Mouse (Mus musculus) embryonic fibroblast, embryonic 13.5 days (primary cell): Measurements from ENCODE around the gene Fcrl6. TPM values are rescaled to one million over a fixed set of nuclear protein-coding genes. Genes with fewer than 3 reads are reported as not detected.

Experiments used
- H3K27ac ChIP-seq: 2 replicates; pipeline ENCODE4 v1.5.1; 2012; ENCODE audit warnings: low read length, control low read depth, inconsistent platforms; ENCODE audit not compliant: insufficient read depth
- H3K4me1 ChIP-seq: 2 replicates; pipeline ENCODE4 v1.6.1; 2011; ENCODE audit warnings: low read length; ENCODE audit not compliant: control insufficient read depth, insufficient read depth
- H3K4me3 ChIP-seq: 2 replicates; pipeline ENCODE4 v1.5.1; 2011; ENCODE audit warnings: mild to moderate bottlenecking, control low read depth, low read length; ENCODE audit not compliant: insufficient read depth
- CTCF ChIP-seq: IDR thresholded peaks from 2 replicates; pipeline ENCODE4 v1.5.1; 2011; ENCODE audit warnings: mild to moderate bottlenecking, control low read depth, low read length, moderate library complexity, borderline replicate concordance; ENCODE audit not compliant: insufficient read depth
- POLR2A ChIP-seq: IDR thresholded peaks from 2 replicates; pipeline ENCODE4 v1.6.1; 2011; ENCODE audit warnings: low read depth, mild to moderate bottlenecking, control low read depth, low read length, moderate library complexity
- polyA plus RNA-seq: library from polyadenylated mRNA; stranded (reverse); fragments of >200 nt; gene quantifications from 2 replicates; pipeline ENCODE4 v1.2.4, GENCODE M21; 2011; ENCODE audit warnings: low read depth; ENCODE audit not compliant: missing spikeins, insufficient read length

Fcrl6 gene
- polyA plus RNA-seq, 1 experiment: not detected

GRCm38 (mm10) chr1:172632451-172633326 lies 30.3 kb upstream of the Fcrl6 start, which contains the start of gene Dusp23:
Gene Dusp23 (minus strand): TSS chr1:172632962.
- H3K27ac ChIP-seq: peak within 1 kb of the TSS; percentile 77
- no peaks in the 10 kb centered on the region for H3K4me1 ChIP-seq
- peak within 1 kb of the TSS; percentile 61 for H3K4me3 ChIP-seq
- TF ChIP-seq POLR2A: peak; percentile 69
- TF ChIP-seq CTCF: peak; percentile 68

GRCm38 (mm10) chr1:172631721-172632120 lies 29.4 kb upstream of the Fcrl6 start:
- H3K4me3 ChIP-seq: no peak overlapping the region
- H3K4me1 ChIP-seq: no peaks in the 10 kb centered on the region
- H3K27ac ChIP-seq: no peak overlapping the region
- TF ChIP-seq POLR2A (no peak), CTCF (no peak)

GRCm38 (mm10) chr1:172629831-172630230 lies 27.5 kb upstream of the Fcrl6 start:
- Histone ChIP-seq H3K27ac (no peak overlapping the region), H3K4me1 (no peaks in the 10 kb centered on the region), H3K4me3 (no peak overlapping the region)
- TF ChIP-seq POLR2A (no peak), CTCF (no peak)

GRCm38 (mm10) chr1:172626306-172626705 lies 24.0 kb upstream of the Fcrl6 start:
- TF ChIP-seq CTCF (no peak), POLR2A (no peak)
- Histone ChIP-seq H3K4me1 (no peaks in the 10 kb centered on the region), H3K4me3 (no peak overlapping the region), H3K27ac (no peak overlapping the region)

- no peak for TF ChIP-seq CTCF
- TF ChIP-seq POLR2A: no peak
- Histone ChIP-seq H3K4me3 (no peak overlapping the region), H3K27ac (no peak overlapping the region), H3K4me1 (no peaks in the 10 kb centered on the region)
Observed at GRCm38 (mm10) chr1:172624081-172624480, 21.7 kb upstream of the Fcrl6 start.

DNA sequence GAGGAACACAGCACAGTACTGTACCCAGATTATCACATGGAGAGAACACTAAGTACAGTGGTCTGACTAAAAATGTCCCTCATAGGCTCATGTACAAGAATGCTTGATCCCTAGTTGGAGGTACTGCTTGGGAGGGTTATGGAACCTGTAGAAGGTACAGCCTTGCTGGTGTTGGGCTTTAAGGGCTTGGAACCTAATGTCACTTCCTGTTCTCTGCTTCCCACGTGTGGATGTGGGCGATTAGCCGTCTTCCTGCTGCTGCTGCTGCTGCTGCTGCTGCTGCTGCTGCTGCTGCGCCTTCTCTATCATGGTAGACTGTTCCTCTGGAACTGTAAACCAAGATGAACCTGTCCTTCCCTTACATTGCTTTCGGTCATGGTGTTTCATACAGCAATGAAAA lies 21.2 kb upstream of the Fcrl6 start:
- no peak overlapping the region for H3K27ac ChIP-seq
- no peak overlapping the region for H3K4me3 ChIP-seq
- H3K4me1 ChIP-seq: no peaks in the 10 kb centered on the region
- no peak for TF ChIP-seq POLR2A
- no peak for TF ChIP-seq CTCF

DNA sequence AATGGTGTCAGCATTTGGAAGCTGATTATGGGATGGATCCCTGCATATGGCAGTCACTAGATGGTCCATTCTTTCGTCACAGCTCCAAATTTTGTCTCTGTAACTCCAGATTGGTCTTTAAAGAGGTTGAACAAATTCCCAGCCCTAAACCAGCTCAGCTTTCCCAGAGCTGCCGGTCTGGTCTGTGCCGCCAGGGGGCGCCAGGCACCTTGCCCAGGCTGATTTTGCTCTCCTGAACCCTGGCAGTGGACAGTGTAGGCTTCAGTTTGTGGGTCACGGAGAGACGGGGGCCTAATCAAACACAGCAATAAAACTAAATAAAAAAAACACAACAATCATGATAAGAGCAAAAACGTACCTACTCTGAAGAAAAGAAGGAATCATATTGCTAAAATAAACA lies 16.9 kb upstream of the Fcrl6 start:
- Histone ChIP-seq H3K4me3 (no peak overlapping the region), H3K27ac (no peak overlapping the region), H3K4me1 (0 out of 2 replicates have a peak, but pooled peaks cover 2% of the 10 kb centered on the region)
- no peak for TF ChIP-seq POLR2A
- TF ChIP-seq CTCF: peak; percentile 86

DNA sequence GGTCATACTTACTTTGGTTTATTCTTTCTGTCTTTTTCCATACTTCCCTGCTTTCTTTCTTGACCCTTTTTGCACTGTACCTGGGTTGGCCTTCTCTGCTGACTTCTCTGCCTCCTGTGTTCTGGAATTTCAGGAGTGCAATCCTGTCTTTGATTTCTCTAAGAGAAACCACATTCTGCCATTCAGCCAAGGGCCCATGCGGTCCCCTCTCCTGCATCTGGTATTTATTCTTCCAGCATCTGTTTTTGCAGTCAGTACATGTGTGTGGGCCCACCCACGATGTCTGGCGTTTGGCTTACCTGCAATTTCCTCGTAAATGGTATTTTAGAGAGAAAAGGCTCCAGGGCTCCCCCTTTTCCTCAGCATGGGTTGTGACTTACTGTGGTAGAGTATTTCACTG lies 15.8 kb upstream of the Fcrl6 start:
- no peak overlapping the region for H3K27ac ChIP-seq
- H3K4me3 ChIP-seq: no peak overlapping the region
- 0 out of 2 replicates have a peak, but pooled peaks cover 2% of the 10 kb centered on the region for H3K4me1 ChIP-seq
- no peak for TF ChIP-seq POLR2A
- no peak for TF ChIP-seq CTCF

- Histone ChIP-seq H3K4me1 (0 out of 2 replicates have a peak, but pooled peaks cover 2% of the 10 kb centered on the region), H3K4me3 (no peak overlapping the region), H3K27ac (no peak overlapping the region)
- TF ChIP-seq CTCF (no peak), POLR2A (no peak)
Observed at GRCm38 (mm10) chr1:172617365-172618076, 15.2 kb upstream of the Fcrl6 start.
